Mouse (Mus musculus) liver, adult 2 months (tissue): ENCODE measurements at regions not wholly inside any gene's neighbourhood (a gene's known extent, or its start where the extent isn't known, plus 50 kb on each side); places are given as distances from the start of the nearest gene placed in this dataset.

Experiments used
- CTCF ChIP-seq: fragments of 200-500 bp; IDR thresholded peaks from 2 replicates; pipeline ENCODE4 v1.5.1; 2011; ENCODE audit warnings: low read depth, low read length, control low read depth
- POLR2A ChIP-seq: fragments of 200-500 bp; IDR thresholded peaks from 2 replicates; pipeline ENCODE4 v1.6.1; 2011; ENCODE audit warnings: low read length, control low read depth; ENCODE audit not compliant: insufficient read depth; ENCODE audit errors: extremely low read depth

DNA sequence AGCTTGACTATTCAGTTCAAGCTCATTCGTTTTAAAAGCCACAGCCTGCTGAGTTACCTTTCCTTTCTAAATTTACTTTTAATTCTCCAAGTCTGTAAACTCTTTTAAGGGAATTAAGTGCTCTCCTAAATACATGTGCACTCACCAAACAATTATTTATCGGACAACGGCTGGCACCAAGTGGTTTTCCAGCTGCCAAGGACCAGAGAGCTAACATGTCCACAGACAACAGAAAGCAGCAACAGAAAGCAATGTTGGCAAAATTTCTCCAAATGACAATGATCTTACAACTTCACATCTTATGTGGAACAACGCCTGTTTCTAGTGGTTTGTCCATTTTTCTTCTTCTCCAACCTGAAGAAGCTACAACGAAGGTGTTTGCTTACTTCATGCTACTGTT lies 275.3 kb downstream of the Qk start:
- no peak for TF ChIP-seq CTCF
- TF ChIP-seq POLR2A: no peak
